Comparison of ENCODE assay signal across 19 mouse cellular contexts in the genomic region with DNA sequence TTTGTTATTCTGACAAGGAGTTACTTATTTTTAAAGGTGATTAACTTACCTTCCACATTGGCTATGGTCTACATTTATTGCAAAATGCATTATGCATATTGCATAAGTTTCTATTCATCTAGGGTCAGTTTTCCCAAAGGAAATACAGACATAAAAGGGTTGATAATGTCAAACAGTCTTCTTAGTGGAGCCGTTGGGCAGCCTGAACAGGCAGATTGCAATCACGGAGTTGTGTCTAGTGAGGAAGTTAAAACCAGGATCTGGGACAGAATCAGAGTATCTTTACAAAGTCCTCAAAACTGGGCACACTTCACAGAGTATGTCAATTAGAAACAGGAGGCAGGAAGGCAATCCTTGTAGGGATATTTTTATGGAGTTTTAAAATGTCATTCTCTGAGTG.
"Had no signal": no experiment of that assay in that cellular context is flagged by ENCODE, and none has a peak within 500 bp of the region (broad histone marks: within the 10 kb centered on the region; RNA-seq: fewer than 3 reads in every experiment).

No protein-coding gene starts in this region.

- H3K36me3 ChIP-seq: lung, embryonic 15.5 days; midbrain, embryonic 10.5 days; midbrain, embryonic 12.5 days; neural tube, embryonic 13.5 days; neural tube, embryonic 15.5 days had no signal

- H3K9me3 ChIP-seq: lung, embryonic 15.5 days; midbrain, embryonic 10.5 days; midbrain, embryonic 12.5 days; neural tube, embryonic 13.5 days; neural tube, embryonic 15.5 days had no signal

- H3K9ac ChIP-seq: lung, embryonic 15.5 days; midbrain, embryonic 12.5 days; neural tube, embryonic 13.5 days; neural tube, embryonic 15.5 days had no signal

- ATAC-seq: midbrain, embryonic 16.5 days had no signal

- H3K4me1 ChIP-seq: lung, embryonic 15.5 days; midbrain, embryonic 10.5 days; midbrain, embryonic 12.5 days; neural tube, embryonic 13.5 days; neural tube, embryonic 15.5 days had no signal

- H3K4me2 ChIP-seq: lung, embryonic 15.5 days; midbrain, embryonic 12.5 days; neural tube, embryonic 13.5 days; neural tube, embryonic 15.5 days had no signal

- DNase-seq: lung, adult 2 months; lung, postnatal 10 days; lung, postnatal 4 days; midbrain, embryonic 14.5 days; retina, postnatal 1 day; right cerebral cortex, adult 18-20 months; right cerebral cortex, postnatal 25 days; right cerebral cortex, postnatal 4 days; spleen, adult 18-20 months; thymus, adult 18-20 months; thymus, postnatal 14 days; thymus, postnatal 36 days had no signal

- H3K27ac ChIP-seq: lung, embryonic 15.5 days; midbrain, embryonic 10.5 days; midbrain, embryonic 12.5 days; neural tube, embryonic 13.5 days; neural tube, embryonic 15.5 days had no signal

- H3K4me3 ChIP-seq: lung, embryonic 15.5 days; midbrain, embryonic 10.5 days; midbrain, embryonic 12.5 days; myocyte; neural tube, embryonic 13.5 days; neural tube, embryonic 15.5 days had no signal

- H3K27me3 ChIP-seq: lung, embryonic 15.5 days; midbrain, embryonic 12.5 days; neural tube, embryonic 13.5 days; neural tube, embryonic 15.5 days had no signal
